Mouse (Mus musculus) cerebellum, adult 9-10 months (tissue): ENCODE results near the gene P2rx3.

Experiments
- DNase-seq: peaks from one replicate; pipeline ENCODE4 v3.0.0; 2022

Gene P2rx3

GRCm38 (mm10) chr2:84967318-84967991, 69.8 kb downstream of the P2rx3 start:
- no peak for DNase-seq

- DNase-seq = no peak
Measured at GRCm38 (mm10) chr2:84964111-84964801, 73.0 kb downstream of the P2rx3 start.

- DNase-seq = no peak
Measured at GRCm38 (mm10) chr2:84962906-84963507, 74.3 kb downstream of the P2rx3 start.

GRCm38 (mm10) chr2:84961901-84962300, 75.4 kb downstream of the P2rx3 start:
- no peak for DNase-seq

GRCm38 (mm10) chr2:84961300-84961699, 76.0 kb downstream of the P2rx3 start:
- DNase-seq = no peak

- no peak for DNase-seq
Measured at GRCm38 (mm10) chr2:84958588-84959264, 78.5 kb downstream of the P2rx3 start.

- DNase-seq = peak; percentile 8
Measured at GRCm38 (mm10) chr2:84956274-84956673, 81.0 kb downstream of the P2rx3 start.

- no peak for DNase-seq
Measured at GRCm38 (mm10) chr2:84955435-84955834, 81.8 kb downstream of the P2rx3 start.

- DNase-seq = no peak
Measured at GRCm38 (mm10) chr2:84952693-84953092, 84.6 kb downstream of the P2rx3 start.

- no peak for DNase-seq
Measured at GRCm38 (mm10) chr2:84952251-84952650, 85.0 kb downstream of the P2rx3 start.

GRCm38 (mm10) chr2:84951027-84951426, 86.2 kb downstream of the P2rx3 start:
- DNase-seq = no peak

GRCm38 (mm10) chr2:84948721-84949120, 88.5 kb downstream of the P2rx3 start:
- no peak for DNase-seq
